Mouse (Mus musculus) embryonic stem cell, embryonic (primary cell): Measurements from ENCODE around the gene Elac2.

ENCODE experiments used
- CTCF ChIA-PET, 4 experiments: fragments of 300-600 bp in 2 of 4; fragments of 350-600 bp in 2 of 4; sonication (Branson Sonifier 250); formaldehyde crosslinking; loops; one replicate each; lab custom pipeline; 2022; ENCODE audit warnings: inconsistent platforms in 2 of 4; lab: Charles Lee
- POLR2A ChIA-PET, 4 experiments: fragments of 300-600 bp in 2 of 4; fragments of 350-600 bp in 2 of 4; sonication (Branson Sonifier 250); formaldehyde crosslinking; loops; one replicate each; lab custom pipeline; 2022; ENCODE audit warnings: antibody characterized with exemption in 4 of 4, inconsistent platforms in 1 of 4; lab: Charles Lee

Gene Elac2

DNA sequence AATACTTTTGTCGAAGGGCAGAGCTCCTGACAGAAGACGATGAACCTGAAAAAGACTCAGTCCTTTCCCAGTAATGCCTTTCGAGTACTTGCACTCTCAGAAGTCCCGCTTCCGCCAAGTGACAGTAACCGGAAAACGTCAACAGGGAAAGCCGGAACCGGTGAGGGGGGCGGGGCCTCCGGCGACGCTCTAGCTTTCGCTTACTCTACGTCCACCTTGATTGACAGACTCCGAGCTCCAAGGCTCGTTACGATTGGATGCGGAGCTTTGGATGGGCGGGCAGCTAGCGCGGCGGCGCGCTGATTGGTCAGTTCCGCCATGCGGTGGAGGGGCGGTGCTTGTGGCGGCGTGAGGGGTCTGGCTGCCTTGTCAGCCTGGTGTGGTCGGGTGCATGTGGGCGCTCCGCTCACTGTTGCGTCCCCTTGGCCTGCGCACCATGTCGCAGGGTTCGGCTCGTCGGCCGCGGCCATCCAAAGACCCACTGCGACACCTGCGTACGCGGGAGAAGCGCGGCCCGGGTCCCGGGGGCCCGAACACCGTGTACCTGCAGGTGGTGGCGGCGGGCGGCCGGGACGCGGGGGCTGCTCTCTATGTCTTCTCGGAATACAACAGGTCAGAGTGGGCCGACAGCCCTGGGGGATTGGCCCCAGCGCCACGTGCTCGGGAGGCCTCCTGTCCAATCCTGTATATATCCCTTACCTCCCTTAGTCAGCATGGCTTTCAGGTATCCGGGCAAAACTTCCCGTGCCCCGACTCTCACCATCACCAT is at the start of gene Elac2:
Elac2 (plus strand) TSS at position 319 of the 769 bp plus-strand sequence.
- ChIA-PET CTCF (interaction anchor here in 2 of 4 experiments (0.5 to 1.0 kb wide), 3 partner anchors 11 to 80 kb away, joined by 3 to 13 read pairs (median 5); no protein-coding TSS in a partner anchor), POLR2A (interaction anchor here in 2 of 4 experiments (0.6 to 1.3 kb wide), 11 partner anchors 10 to 1022 kb away, joined by 3 to 6 read pairs (median 3); partner anchors contain the start of gene Arhgap44 (in 1 of the 2))

DNA sequence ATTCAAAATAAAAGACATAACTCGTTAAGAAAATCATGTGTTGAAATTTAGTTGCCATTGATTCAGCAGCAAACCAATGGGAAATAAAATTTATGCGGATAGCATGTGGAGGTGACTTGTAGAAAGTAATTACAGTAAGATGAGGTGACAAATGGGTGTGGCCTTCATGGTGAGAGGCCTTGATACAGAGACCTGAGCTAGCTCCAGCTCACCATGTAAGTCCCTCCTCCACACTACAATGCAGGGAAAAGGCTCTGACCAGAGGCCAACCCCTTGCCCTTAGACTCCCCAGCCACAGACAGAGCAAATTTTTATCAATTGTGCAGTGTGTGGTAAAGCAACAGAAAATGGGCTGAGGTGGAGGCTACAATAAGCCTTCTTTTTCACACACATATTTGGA is 49.7 kb upstream of the Elac2 start:
- CTCF ChIA-PET = no interaction called here
- POLR2A ChIA-PET = no interaction called here

DNA sequence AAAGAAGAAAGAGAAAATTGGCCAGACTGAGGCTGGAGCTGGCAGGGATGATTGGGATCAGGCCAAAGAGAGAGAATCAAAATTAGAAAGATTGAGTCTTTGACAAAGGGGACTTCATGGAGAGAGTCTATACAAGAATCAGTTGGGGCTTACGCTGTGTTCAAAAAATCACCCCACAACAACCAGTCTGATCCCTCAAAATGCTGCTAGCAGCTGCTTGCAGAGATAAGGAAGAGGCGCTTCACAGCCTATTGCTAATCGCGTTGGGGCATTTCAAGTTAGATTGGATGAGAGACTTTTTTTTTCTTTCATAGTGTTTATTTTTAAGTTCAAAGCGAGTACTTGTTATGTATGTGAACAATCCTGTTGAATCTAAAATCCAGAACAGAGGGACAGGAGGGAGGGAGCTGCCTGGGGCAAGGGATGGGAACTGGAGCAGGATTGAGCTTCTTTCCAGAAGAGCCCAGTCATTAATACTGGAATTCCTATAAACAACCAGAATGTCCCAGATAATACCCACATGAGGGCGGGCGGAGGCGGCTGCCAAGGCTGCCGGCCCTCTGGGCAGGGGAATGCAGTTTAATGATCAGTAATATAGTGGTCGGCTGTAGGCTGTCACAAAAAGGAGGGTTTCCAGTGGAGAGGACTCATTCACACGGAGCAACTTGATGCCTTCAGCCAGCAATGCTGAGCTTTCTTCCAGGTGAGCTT is 47.6 kb upstream of the Elac2 start:
- POLR2A ChIA-PET = no interaction called here
- CTCF ChIA-PET = interaction anchor here in 1 of 4 experiments (0.6 kb wide), 1 partner anchor 1799 kb away, joined by 3 read pairs; no protein-coding TSS in a partner anchor

DNA sequence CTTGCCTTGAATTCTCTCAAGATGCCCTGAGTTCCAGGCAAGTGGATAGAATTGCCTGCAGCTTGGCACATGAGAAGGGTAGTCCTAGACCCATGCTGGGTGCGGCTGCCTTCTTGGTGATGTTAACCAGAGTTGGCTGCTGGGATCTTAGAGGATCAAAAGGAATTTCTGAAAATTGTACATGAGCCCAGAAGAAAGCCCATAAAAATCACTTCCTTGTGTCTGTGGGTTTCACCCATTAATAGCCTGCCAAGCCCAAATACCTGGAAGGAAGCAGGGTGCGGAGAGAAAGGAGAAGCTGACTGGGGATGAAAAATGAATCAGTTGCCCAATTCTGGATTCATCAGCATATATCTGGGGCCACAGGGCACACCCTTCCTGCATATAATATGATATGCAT is 41.6 kb upstream of the Elac2 start:
- POLR2A ChIA-PET = no interaction called here
- CTCF ChIA-PET = no interaction called here

DNA sequence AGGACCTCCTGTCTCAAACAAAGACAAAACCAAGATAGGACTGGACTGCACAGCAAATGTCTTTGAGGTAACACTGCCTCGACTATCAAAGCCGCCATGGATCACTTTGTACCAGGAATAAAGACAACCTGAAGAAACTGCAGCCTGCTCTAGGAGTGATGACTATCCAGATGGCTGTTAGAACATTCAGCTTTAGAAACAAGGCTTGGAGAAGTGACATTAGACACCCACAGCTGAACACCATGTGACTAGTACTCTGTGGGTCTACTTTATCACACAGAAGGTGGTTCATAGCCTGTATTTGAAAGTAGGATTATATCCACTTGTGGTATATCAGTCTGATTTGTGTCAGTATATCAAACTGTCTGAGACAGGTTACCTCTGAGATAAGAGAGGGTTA is 37.6 kb upstream of the Elac2 start:
- ChIA-PET POLR2A (interaction anchor here in 1 of 4 experiments (0.7 to 1.1 kb wide), 2 partner anchors 11 to 20 kb away, joined by 3 read pairs; no protein-coding TSS in a partner anchor), CTCF (no interaction called here)

DNA sequence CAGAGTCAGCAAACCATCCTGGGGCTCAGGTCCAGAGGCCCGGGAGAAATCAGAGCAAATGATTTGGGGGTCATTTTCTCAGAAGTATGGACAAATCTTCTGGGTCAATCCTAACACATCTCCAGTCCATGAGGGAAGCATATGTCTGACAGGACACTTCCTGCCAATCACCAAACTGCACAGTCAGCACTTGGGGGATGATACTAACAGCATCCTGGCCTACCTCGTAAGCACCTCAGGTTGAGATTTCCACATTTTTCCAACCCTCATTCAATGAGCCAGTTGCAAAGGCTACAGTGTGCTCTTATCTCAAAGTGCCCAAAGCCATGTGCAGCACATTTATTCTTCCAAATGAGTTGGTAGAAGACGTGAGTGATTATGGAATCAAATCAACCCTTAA is 29.1 kb upstream of the Elac2 start:
- POLR2A ChIA-PET = no interaction called here
- CTCF ChIA-PET = no interaction called here

DNA sequence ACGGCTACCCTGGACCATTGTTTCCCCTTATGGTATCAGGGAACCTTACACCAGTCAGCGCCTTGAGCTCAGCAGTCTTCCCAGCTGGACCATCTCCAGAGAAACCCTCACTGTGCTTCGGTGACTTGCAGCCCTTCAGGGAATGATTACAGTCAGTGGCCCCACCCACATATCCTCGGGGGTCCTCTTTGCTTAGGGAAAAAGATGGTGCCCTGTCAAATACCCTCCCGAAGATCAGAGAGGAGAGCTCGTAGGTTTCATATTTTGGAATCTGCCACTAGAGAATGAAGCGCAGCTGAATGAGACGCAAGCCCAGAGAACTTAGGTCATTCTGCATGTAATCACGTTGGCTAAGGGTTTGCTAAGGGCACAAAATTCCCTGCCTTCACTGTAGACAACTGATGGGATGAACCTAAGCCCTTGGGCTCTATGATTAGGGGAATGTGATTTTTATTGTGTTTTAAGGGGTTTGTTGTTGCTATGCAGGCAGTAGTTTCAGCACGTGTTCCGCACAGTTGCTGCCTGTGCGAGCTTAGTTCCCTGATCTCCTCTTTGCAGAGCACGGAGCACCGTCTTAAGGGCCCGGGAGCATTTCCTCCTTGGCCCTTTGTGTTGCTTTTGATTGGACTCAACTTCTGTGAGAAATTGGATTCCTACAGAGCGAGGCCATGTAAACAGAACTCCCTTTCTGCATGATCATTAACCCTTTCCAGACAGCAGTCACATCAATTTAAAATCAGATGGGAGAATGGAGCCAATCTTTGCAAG is 21.7 kb upstream of the Elac2 start:
- ChIA-PET POLR2A (interaction anchor here in 1 of 4 experiments (0.6 kb wide), 1 partner anchor 219 kb away, joined by 3 read pairs; no protein-coding TSS in a partner anchor), CTCF (no interaction called here)

DNA sequence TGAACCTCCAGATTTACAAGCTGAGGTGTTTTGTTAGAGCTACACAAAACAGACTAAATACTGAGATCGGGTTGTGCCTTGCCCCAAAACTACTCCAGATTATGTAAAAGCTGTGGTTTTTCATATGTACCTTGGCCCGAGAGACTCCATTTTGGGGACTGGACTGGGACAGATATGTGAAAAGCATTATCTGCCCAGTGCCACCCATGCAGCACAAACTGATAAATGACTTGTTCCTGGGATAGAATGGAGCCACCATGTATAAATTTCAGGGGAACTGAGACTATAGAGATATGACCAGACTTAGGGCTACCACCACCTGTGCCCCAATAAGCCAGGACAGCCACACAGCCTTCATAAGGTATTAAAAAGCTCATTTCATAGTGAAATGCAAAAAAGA is 16.2 kb upstream of the Elac2 start:
- POLR2A ChIA-PET = no interaction called here
- CTCF ChIA-PET = no interaction called here

DNA sequence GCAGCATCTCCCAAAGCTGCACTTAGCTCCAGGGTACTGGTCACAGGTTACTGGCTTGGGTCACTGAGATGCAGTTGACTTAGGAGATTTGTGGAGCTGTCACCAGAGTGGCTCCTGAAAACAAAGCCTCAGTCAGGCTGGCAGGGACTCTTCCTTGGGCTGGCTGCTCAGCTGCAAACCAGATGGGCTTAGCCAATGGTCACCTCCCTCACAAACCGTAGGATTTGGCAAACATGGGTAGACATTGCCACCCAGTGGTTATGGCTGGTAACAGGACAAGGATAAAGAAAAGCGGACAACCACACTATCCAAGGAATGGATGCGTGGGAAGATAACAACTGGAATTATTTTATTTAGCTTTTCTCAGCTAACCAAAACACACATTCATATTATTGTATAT is 10.3 kb upstream of the Elac2 start:
- CTCF ChIA-PET = interaction anchor here in 3 of 4 experiments (0.7 to 1.3 kb wide), 8 partner anchors 8 to 1577 kb away, joined by 3 to 4 read pairs (median 3); partner anchors contain the start of gene Elac2 (in 1 of the 3)
- POLR2A ChIA-PET = interaction anchor here in 1 of 4 experiments (1.4 kb wide), 1 partner anchor 10 kb away, joined by 6 read pairs; the partner anchor contains the start of gene Elac2

DNA sequence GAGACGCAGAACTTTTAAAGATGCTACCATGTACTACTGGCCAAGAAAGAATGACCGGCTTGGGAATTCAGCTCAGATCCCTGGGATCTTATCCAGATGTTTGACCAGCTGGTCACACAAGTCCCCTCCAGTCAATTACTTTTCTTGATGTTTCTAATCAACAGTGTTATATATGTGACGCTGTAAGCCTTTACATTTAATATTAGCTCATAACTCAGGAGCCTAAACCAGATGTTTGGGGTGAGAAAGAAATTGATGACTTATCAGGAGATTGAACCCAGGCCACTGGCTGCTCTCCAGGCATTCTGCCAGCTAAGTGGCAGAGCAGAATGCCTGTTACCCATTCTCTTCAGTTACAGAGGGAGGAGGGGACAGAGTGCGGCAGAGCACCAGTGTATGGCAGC is 9.9 kb upstream of the Elac2 start:
- CTCF ChIA-PET = interaction anchor here in 2 of 4 experiments (0.9 to 1.3 kb wide), 5 partner anchors 9 to 1578 kb away, joined by 3 read pairs; partner anchors contain the start of gene Elac2 (in 1 of the 2)
- POLR2A ChIA-PET = interaction anchor here in 1 of 4 experiments (1.4 kb wide), 1 partner anchor 10 kb away, joined by 6 read pairs; the partner anchor contains the start of gene Elac2

DNA sequence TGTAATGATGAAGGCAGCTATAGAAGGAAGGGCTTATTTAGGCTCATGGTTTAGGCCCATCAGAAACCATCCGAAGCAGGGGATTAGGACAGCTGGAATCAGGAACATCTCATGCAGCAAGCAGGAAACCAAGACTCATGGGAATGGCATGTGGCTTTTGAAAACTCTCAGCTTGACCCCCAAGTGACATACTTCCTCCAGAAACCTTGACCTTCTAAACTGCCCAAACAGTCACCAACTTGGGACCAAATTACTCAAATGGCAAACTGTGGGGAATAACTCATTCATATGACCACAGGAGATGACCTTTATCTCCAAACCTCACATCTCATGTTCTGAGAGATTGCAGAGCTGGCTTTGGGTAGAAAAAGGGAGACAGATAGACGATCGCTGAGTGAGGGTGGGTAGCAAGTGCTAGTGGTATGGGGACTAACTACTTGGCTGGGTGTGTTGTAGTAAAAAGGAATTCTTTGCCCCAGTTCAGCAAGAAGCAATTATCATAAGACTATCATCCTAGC is 7.3 kb upstream of the Elac2 start:
- CTCF ChIA-PET = no interaction called here
- POLR2A ChIA-PET = no interaction called here

DNA sequence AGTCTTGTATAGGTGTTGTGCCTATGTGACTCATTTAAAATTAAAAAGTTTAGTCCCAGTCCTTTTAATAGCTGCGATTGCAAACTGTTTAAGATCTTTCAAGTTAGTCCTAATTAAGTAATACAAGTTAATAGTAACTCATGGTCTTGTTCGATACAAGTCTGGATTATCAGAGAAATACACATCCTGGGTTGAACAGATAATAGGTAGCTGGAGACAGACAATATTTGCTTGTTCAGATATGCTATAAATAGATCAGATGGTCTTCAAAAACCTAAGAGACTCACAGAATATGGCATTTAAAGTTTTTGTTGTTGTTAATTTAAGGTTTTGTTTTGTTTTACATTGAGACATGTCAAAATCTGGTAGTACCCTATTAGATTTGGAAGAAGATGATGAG is 6.4 kb upstream of the Elac2 start:
- CTCF ChIA-PET = interaction anchor here in 1 of 4 experiments (0.6 kb wide), 1 partner anchor 170 kb away, joined by 4 read pairs; no protein-coding TSS in a partner anchor

DNA sequence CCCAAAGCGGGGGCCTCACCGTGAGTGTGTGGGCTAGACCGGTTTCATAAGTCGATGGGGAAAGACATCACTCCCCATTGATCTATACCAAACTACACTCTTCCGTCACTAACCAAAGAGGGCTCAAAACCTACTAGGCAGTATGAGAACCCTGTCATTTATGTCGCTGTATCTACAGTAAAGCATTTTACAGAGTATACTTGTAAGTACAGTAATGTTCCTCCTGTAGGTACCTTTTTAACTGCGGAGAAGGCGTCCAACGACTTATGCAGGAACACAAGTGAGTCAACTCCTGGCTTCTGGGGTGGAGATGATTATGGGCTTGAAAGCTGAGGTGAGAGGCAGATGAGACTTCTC is 629 bp downstream of the Elac2 start:
- ChIA-PET POLR2A (no interaction called here), CTCF (no interaction called here)

More for the DNA sequence above, 6.4 kb upstream of the Elac2 start:
- POLR2A ChIA-PET = no interaction called here

DNA sequence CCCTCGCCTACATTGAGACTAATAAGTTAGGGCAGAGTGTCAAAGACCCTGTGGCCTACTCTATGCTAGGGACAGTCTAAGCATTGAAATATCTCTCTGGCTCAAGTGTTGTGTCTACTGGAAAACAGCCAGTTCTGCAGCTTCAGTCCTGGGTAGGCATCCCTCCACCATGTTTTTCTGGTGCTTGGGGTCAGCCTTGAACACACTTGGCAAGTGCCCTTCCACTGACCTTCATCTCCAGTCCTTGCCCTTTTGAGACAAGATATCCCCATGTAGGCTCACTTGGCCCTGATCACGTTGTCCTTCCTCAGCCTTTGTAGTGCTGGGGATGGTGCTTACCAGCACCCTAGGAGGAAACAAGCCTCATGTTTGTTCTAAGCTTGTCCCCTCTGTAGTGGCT is 9.7 kb downstream of the Elac2 start:
- CTCF ChIA-PET = no interaction called here
- POLR2A ChIA-PET = no interaction called here

DNA sequence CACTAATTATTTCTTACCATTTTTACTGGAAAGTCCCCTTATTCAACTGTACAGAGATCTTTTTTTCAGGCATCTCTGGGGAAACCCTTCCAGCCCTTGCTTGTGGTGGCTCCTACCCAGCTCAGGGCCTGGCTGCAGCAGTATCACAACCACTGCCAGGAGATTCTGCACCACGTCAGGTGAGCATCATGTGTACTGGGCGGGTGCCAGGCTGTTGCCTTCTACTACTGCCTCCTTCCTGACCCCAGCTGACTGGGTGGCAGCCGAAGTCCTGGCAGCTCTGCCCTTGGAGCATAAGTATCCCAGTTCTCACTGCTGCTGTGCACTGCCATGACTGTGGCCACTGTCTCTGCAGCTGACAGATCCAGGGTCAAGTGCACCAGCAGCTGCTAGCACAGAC is 19.6 kb downstream of the Elac2 start:
- ChIA-PET CTCF (interaction anchor here in 1 of 4 experiments (0.6 kb wide), 1 partner anchor 93 kb away, joined by 3 read pairs; no protein-coding TSS in a partner anchor), POLR2A (interaction anchor here in 1 of 4 experiments (0.8 kb wide), 1 partner anchor 16 kb away, joined by 3 read pairs; no protein-coding TSS in a partner anchor)

DNA sequence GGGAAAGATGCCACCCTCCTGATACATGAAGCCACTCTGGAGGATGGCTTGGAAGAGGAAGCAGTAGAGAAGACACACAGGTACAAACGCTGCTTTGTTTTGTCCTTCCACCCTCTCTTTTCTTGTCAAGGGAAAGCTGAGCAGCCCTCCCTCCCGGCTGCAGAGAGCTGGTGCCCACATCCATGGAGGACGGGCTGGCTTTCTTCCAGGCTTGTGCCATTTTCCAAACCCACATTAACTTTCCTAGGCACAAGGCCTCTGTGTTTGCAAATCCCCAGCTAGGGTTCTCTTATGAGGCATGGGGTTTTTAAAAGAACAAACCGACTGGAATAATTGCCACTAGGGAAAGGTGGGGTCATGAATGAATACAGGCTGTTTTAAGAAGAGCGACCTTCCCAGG is 20.8 kb downstream of the Elac2 start:
- ChIA-PET CTCF (no interaction called here), POLR2A (interaction anchor here in 1 of 4 experiments (1.3 kb wide), 1 partner anchor 16 kb away, joined by 3 read pairs; no protein-coding TSS in a partner anchor)

DNA sequence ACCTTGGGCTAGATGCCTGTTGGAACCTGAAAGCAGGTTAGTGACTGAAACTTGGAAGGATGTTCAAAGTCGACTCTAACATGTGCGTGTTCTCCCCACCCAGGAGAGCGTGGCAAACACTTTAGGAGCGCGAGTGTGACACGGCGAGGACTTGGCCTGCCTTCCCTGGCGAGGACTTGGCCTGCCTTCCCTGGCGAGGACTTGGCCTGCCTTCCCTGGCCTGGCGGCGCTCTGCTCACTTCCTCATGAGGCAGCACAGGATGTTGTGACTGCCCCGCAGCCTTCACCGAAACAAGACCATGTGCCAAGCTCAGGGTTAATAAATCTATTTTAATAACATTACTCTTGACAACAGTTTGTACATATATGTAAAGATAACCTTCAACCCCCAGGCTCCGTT is 22.9 kb downstream of the Elac2 start:
- POLR2A ChIA-PET = interaction anchor here in 1 of 4 experiments (1.2 kb wide), 1 partner anchor 21 kb away, joined by 4 read pairs; no protein-coding TSS in a partner anchor

DNA sequence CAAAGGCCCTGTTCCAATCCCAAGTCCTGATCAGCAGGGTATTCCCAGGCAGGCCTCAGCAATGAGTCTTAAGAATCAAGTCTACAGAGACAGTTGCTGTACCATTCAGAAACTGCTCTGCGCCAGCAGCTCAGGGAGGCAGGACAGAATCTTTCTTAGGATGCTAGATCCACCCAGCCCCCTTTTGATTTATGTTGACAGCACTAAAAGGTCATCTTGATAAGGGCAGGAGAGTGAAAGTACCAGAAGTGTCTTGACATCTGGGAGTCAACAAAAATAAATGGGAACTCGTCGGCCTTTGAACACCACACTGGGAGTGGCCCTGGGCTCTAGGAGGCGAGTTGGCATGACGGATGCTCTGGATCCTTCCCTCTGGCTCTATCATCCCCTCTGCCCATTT is 24.8 kb downstream of the Elac2 start:
- ChIA-PET CTCF (interaction anchor here in 1 of 4 experiments (0.7 kb wide), 1 partner anchor 25 kb away, joined by 13 read pairs; the partner anchor contains the start of gene Elac2), POLR2A (interaction anchor here in 2 of 4 experiments (0.6 to 0.7 kb wide), 2 partner anchors 11 to 22 kb away, joined by 3 to 5 read pairs; no protein-coding TSS in a partner anchor)

More for the DNA sequence above, 22.9 kb downstream of the Elac2 start:
- CTCF ChIA-PET = no interaction called here
